Mouse (Mus musculus) stomach, postnatal 0 days (tissue): ENCODE measurements around the gene Kif23. TPM values are rescaled to one million over a fixed set of nuclear protein-coding genes. Genes with fewer than 3 reads are reported as not detected.

Experiments
- ATAC-seq: fragments of 200-750 bp; cut with Nextera tagmentation; 2 replicates; pipeline ENCODE4 v1.8.0; 2017; ENCODE audit not compliant: low FRiP score, low TSS enrichment
- DNase-seq: peaks from one replicate; pipeline ENCODE4 v3.0.0-alpha.2; 2016; ENCODE audit warnings: low spot score
- H3K27ac ChIP-seq: fragments of 300-500 bp; sonication (generic); replicated peaks from 2 replicates; pipeline ENCODE4 v1.5.1; 2014; ENCODE audit warnings: mild to moderate bottlenecking, control low read depth
- H3K27me3 ChIP-seq: fragments of 300-500 bp; sonication (generic); 2 replicates; pipeline ENCODE4 v1.6.1; 2014; ENCODE audit warnings: low read length; ENCODE audit not compliant: control insufficient read depth, insufficient read depth
- H3K36me3 ChIP-seq: fragments of 300-500 bp; sonication (generic); 2 replicates; pipeline ENCODE4 v1.6.1; 2014; ENCODE audit warnings: low read length, mixed read lengths; ENCODE audit not compliant: control insufficient read depth, insufficient read depth
- H3K4me1 ChIP-seq: fragments of 300-500 bp; sonication (generic); replicated peaks from 2 replicates; pipeline ENCODE4 v1.6.1; 2014; ENCODE audit warnings: antibody characterized with exemption; ENCODE audit not compliant: control insufficient read depth, insufficient read depth
- H3K4me2 ChIP-seq: fragments of 300-500 bp; sonication (generic); replicated peaks from 2 replicates; pipeline ENCODE4 v1.6.1; 2014; ENCODE audit warnings: low read depth, mild to moderate bottlenecking, control low read depth, moderate library complexity
- H3K4me3 ChIP-seq: fragments of 300-500 bp; sonication (generic); 2 replicates; pipeline ENCODE4 v1.5.1; 2014; ENCODE audit warnings: low read depth, low read length, control low read depth
- H3K9ac ChIP-seq: fragments of 300-500 bp; sonication (generic); 2 replicates; pipeline ENCODE4 v1.6.1; 2014; ENCODE audit warnings: mild to moderate bottlenecking, low read length, control low read depth, mixed read lengths
- H3K9me3 ChIP-seq: fragments of 300-500 bp; sonication (generic); 2 replicates; pipeline ENCODE4 v1.6.1; 2016; ENCODE audit warnings: low read length; ENCODE audit not compliant: control insufficient read depth
- CTCF ChIP-seq: IDR thresholded peaks from 2 replicates; pipeline ENCODE4 v1.5.1; 2016; ENCODE audit warnings: antibody characterized with exemption, low read depth, mild to moderate bottlenecking, moderate library complexity
- EP300 ChIP-seq: optimal IDR thresholded peaks from 2 replicates; pipeline ENCODE3; 2016; ENCODE audit warnings: antibody characterized with exemption
- WGBS: fragments of 180-500 bp; shearing (Covaris S2); extraction: QIAGEN DNeasy Blood & Tissue Kit; methylation state at CpG from one replicate; pipeline ENCODE4 v1.1.7; 2014; 5-methylcytosine and 5-hydroxymethylcytosine counted together
- polyA plus RNA-seq: library from polyadenylated mRNA; unstranded; fragments of >200 nt; fragmentation: Nextera tagmentation; extraction: Ambion mirVana; gene quantifications from 2 replicates; pipeline ENCODE4 v1.2.1, GENCODE M21; 2015

Gene Kif23
- polyA plus RNA-seq, 1 experiment from 2014 or later = 25.1 TPM

GRCm38 (mm10) chr9:61917436-61917835 lies 29.1 kb downstream of the Kif23 start:
- H3K9ac ChIP-seq = no peak overlapping the region
- no peak overlapping the region for H3K4me2 ChIP-seq
- no peaks in the 10 kb centered on the region for H3K9me3 ChIP-seq
- WGBS = 85% methylated on average over 6 of the region's 6 CpGs
- H3K4me3 ChIP-seq = no peak overlapping the region
- no peak for DNase-seq
- no peaks in the 10 kb centered on the region for H3K4me1 ChIP-seq
- no peak overlapping the region for H3K27ac ChIP-seq
- H3K27me3 ChIP-seq = no peaks in the 10 kb centered on the region
- peaks cover 15% of the 10 kb centered on the region for H3K36me3 ChIP-seq
- no peak for ATAC-seq
- TF ChIP-seq CTCF (no peak), EP300 (no peak)

- WGBS = 89% methylated on average over 3 of the region's 3 CpGs
- Histone ChIP-seq H3K9ac (no peak overlapping the region), H3K4me3 (no peak overlapping the region), H3K27me3 (no peaks in the 10 kb centered on the region), H3K27ac (no peak overlapping the region), H3K4me1 (no peaks in the 10 kb centered on the region), H3K4me2 (no peak overlapping the region), H3K9me3 (no peaks in the 10 kb centered on the region), H3K36me3 (peaks cover 12% of the 10 kb centered on the region)
- DNase-seq (no peak), ATAC-seq (no peak)
- no peak for TF ChIP-seq CTCF
- no peak for TF ChIP-seq EP300
Measured at GRCm38 (mm10) chr9:61916986-61917385, 29.6 kb downstream of the Kif23 start.

- 56% methylated on average over 4 of the region's 4 CpGs for WGBS
- TF ChIP-seq EP300 = no peak
- no peak for TF ChIP-seq CTCF
- Histone ChIP-seq H3K36me3 (peaks cover 11% of the 10 kb centered on the region), H3K4me2 (peak overlapping the region; percentile 64), H3K27ac (peak overlapping the region; percentile 96; the same call in 1 of the 2 replicates), H3K9ac (no peak overlapping the region), H3K27me3 (no peaks in the 10 kb centered on the region), H3K4me3 (peak overlapping the region; percentile 78; the same call in 1 of the 2 replicates), H3K4me1 (no peaks in the 10 kb centered on the region), H3K9me3 (no peaks in the 10 kb centered on the region)
- ATAC-seq (no peak), DNase-seq (no peak)
Measured at GRCm38 (mm10) chr9:61915393-61916005, 31.1 kb downstream of the Kif23 start.

- H3K9ac ChIP-seq = peak overlapping the region; percentile 66
- peak overlapping the region; percentile 96 for H3K27ac ChIP-seq
- peak overlapping the region; percentile 78 for H3K4me3 ChIP-seq
- H3K4me2 ChIP-seq = peak overlapping the region; percentile 64
- ATAC-seq (no peak), DNase-seq (no peak)
- no peaks in the 10 kb centered on the region for H3K27me3 ChIP-seq
- 2% methylated on average over 13 of the region's 13 CpGs for WGBS
- H3K36me3 ChIP-seq = peaks cover 11% of the 10 kb centered on the region
- H3K9me3 ChIP-seq = no peaks in the 10 kb centered on the region
- no peaks in the 10 kb centered on the region for H3K4me1 ChIP-seq
- TF ChIP-seq CTCF (no peak), EP300 (no peak)
Measured at GRCm38 (mm10) chr9:61914917-61915300, 31.7 kb downstream of the Kif23 start.

GRCm38 (mm10) chr9:61914203-61914916 lies 32.2 kb downstream of the Kif23 start, which contains the start of gene Rplp1:
TSS of gene Rplp1 (minus strand) at chr9:61914542.
- DNase-seq (peak; percentile 96), ATAC-seq (peak; percentile 96)
- Histone ChIP-seq H3K4me3 (peak within 1 kb of the TSS; percentile 78), H3K27ac (peak within 1 kb of the TSS; percentile 96), H3K27me3 (no peaks in the 10 kb centered on the region), H3K36me3 (peaks cover 11% of the 10 kb centered on the region), H3K4me2 (peak within 1 kb of the TSS; percentile 86), H3K9me3 (no peaks in the 10 kb centered on the region), H3K4me1 (no peaks in the 10 kb centered on the region), H3K9ac (peak within 1 kb of the TSS; percentile 81)
- no peak for TF ChIP-seq CTCF
- TF ChIP-seq EP300 = no peak
- under 1% methylated on average over 66 of the region's 70 CpGs for WGBS
